Mouse (Mus musculus) heart, embryonic 13.5 days (tissue): Measurements from ENCODE around the gene Traf3. TPM values are rescaled to one million over a fixed set of nuclear protein-coding genes. Genes with fewer than 3 reads are reported as not detected.

Experiments used
- ATAC-seq: fragments of 200-750 bp; cut with Nextera tagmentation; 2 replicates; pipeline ENCODE4 v1.8.0; 2017; ENCODE audit warnings: moderate TSS enrichment; ENCODE audit not compliant: insufficient number of reproducible peaks, low FRiP score, low TSS enrichment; ENCODE audit errors: extremely low read depth
- H3K27ac ChIP-seq: fragments of 300-500 bp; sonication (generic); replicated peaks from 2 replicates; pipeline ENCODE4 v1.5.1; 2015; ENCODE audit warnings: moderate library complexity, mild to moderate bottlenecking, inconsistent platforms
- H3K27me3 ChIP-seq: fragments of 300-500 bp; sonication (generic); replicated peaks from 2 replicates; pipeline ENCODE4 v1.6.1; 2015; ENCODE audit warnings: mild to moderate bottlenecking, inconsistent platforms
- H3K36me3 ChIP-seq: fragments of 300-500 bp; sonication (generic); 2 replicates; pipeline ENCODE4 v1.6.1; 2015; ENCODE audit warnings: mild to moderate bottlenecking, inconsistent platforms
- H3K4me1 ChIP-seq: fragments of 300-500 bp; sonication (generic); 2 replicates; pipeline ENCODE4 v1.6.1; 2015; ENCODE audit warnings: inconsistent platforms
- H3K4me2 ChIP-seq: fragments of 300-500 bp; sonication (generic); 2 replicates; pipeline ENCODE4 v1.6.1; 2015; ENCODE audit warnings: inconsistent platforms, mild to moderate bottlenecking, moderate library complexity
- H3K4me3 ChIP-seq: fragments of 300-500 bp; sonication (generic); 2 replicates; pipeline ENCODE4 v1.5.1; 2015; ENCODE audit warnings: moderate library complexity, mild to moderate bottlenecking, inconsistent platforms
- H3K9ac ChIP-seq: fragments of 300-500 bp; sonication (generic); 2 replicates; pipeline ENCODE4 v1.6.1; 2015; ENCODE audit warnings: inconsistent platforms, mild to moderate bottlenecking, moderate library complexity
- H3K9me3 ChIP-seq: fragments of 300-500 bp; sonication (generic); 2 replicates; pipeline ENCODE4 v1.6.1; 2016; ENCODE audit warnings: inconsistent platforms
- WGBS: fragments of 180-500 bp; shearing (Covaris S2); methylation state at CpG from one replicate; pipeline ENCODE4 v1.1.7; 2015; ENCODE audit warnings: mixed read lengths; 5-methylcytosine and 5-hydroxymethylcytosine counted together
- polyA plus RNA-seq: library from polyadenylated mRNA; unstranded; fragments of >200 nt; fragmentation: Nextera tagmentation; extraction: Ambion mirVana; gene quantifications from 2 replicates; pipeline ENCODE4 v1.2.1, GENCODE M21; 2015

Traf3 gene
- 6.0 TPM in 2 replicates for polyA plus RNA-seq

DNA sequence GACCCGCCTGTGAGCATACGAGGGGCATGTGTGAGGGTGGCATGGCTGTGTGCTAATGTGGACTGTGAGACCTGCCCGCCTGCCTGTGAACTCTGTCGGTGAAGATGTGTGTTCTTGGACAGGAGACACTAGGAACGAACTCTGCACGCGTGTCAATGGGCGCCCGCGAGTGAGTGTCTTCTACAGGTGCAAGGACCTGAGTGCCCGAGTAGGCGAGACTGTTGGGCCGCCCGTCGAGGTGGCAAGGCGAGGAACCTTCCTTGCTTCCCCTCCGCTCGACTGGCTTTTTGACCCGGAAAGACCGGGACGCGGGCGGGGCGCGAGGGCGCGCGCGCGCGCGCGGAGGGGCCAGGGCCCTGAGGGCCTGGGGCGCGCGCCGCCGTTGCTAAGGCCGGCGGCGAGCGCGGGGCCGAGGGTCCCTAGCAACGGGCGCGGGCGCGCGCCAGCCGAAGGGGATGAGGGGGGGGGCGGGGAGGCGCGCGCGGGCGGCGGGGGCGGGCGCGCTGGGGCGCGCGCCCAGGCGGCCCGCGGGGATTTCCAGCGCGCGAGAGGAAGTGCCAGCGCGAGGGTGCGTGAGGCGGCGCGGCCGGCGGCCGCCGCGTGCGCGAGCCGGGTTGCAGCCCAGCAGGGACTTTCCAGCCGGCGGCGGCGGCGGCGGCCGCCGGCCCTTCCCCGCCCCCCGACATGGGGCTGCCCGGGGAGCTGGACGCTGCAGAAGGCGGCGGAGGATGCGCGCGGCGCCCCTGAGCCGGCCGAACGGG lies at the start of gene Traf3:
Traf3 (plus strand) TSS at position 540 of the 761 bp plus-strand sequence.
- peak; percentile 51; the same call in 1 of the 2 replicates for ATAC-seq
- H3K4me3 ChIP-seq, result peak within 1 kb of the TSS; percentile 79
- no peaks in the 10 kb centered on the region for H3K36me3 ChIP-seq
- H3K4me2 ChIP-seq, result peak within 1 kb of the TSS; percentile 96
- H3K9me3 ChIP-seq, result no peaks in the 10 kb centered on the region
- H3K27ac ChIP-seq, result peak within 1 kb of the TSS; percentile 81
- H3K9ac ChIP-seq, result peak within 1 kb of the TSS; percentile 93
- 7% methylated on average over 46 of the region's 105 CpGs for WGBS
- H3K27me3 ChIP-seq, result no peaks in the 10 kb centered on the region
- H3K4me1 ChIP-seq, result peaks cover 46% of the 10 kb centered on the region

DNA sequence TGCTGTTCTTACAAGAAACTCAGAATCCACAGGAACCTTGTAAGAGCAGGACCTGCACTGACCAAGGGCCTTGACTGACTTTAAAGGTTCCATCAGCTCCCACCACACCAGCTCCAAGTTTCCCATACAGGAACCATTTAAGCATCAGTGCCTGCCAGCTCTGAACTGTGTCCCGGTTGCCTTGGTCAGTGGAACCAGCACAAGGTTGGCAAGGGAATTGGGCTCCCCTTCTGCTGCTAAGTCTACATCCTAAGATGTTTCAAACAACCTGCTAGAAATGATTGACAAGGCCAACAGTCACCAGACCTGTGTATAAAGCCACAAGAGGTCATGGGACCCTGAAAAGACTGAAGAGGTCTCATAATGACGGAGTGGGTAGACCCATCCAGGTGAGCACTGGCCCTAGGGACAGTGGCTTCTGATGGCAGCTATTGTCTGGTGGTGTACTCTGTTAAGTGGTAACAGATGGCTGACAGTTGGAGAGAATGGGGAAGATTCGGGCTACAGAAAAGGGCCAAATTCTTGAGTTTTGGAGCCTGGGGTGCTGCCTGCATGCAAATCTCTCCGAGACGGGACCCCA lies 46.6 kb upstream of the Traf3 start:
- H3K9me3 ChIP-seq, result no peaks in the 10 kb centered on the region
- H3K9ac ChIP-seq, result no peak overlapping the region
- no peaks in the 10 kb centered on the region for H3K27me3 ChIP-seq
- no peaks in the 10 kb centered on the region for H3K4me1 ChIP-seq
- 89% methylated on average over 5 of the region's 5 CpGs for WGBS
- no peak overlapping the region for H3K27ac ChIP-seq
- H3K4me3 ChIP-seq, result no peak overlapping the region
- no peak overlapping the region for H3K4me2 ChIP-seq
- peaks cover 62% of the 10 kb centered on the region for H3K36me3 ChIP-seq
- ATAC-seq, result no peak

DNA sequence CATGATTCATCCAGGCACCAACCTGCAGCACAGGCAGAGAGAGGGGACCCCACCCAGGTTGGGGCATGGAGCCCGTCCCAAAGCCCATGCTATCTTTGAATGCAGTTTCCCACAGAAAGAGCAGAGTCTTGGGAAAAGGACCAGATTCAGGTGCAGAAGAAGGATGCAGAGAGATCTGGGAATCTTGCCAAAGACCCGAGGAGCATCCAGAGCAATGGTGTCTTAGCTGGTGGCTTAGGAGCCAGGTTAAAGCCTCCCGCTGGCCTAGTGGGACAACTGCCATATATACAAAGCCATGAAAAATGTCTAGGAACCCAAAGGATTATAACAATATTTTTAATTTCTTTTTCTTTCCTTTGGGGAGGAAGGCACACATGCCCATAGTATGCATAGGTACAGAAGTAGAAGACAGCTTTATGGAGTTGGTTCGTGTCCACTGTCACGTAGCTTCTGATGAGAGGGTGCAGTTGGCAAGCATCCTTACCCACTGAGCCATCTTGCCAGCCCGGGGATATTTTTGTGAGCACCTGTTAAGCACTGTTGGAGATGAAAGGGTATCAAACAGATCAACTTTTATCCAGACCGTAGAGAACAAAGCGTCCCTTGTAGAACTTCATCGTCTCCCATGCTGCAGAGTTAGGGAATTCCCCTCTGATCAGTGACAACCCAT lies 45.1 kb upstream of the Traf3 start:
- H3K9me3 ChIP-seq, result no peaks in the 10 kb centered on the region
- no peak overlapping the region for H3K9ac ChIP-seq
- no peak overlapping the region for H3K4me2 ChIP-seq
- H3K27ac ChIP-seq, result no peak overlapping the region
- H3K4me3 ChIP-seq, result no peak overlapping the region
- 87% methylated on average over 9 of the region's 9 CpGs for WGBS
- H3K4me1 ChIP-seq, result no peaks in the 10 kb centered on the region
- no peaks in the 10 kb centered on the region for H3K27me3 ChIP-seq
- H3K36me3 ChIP-seq, result peaks cover 51% of the 10 kb centered on the region
- ATAC-seq, result no peak

DNA sequence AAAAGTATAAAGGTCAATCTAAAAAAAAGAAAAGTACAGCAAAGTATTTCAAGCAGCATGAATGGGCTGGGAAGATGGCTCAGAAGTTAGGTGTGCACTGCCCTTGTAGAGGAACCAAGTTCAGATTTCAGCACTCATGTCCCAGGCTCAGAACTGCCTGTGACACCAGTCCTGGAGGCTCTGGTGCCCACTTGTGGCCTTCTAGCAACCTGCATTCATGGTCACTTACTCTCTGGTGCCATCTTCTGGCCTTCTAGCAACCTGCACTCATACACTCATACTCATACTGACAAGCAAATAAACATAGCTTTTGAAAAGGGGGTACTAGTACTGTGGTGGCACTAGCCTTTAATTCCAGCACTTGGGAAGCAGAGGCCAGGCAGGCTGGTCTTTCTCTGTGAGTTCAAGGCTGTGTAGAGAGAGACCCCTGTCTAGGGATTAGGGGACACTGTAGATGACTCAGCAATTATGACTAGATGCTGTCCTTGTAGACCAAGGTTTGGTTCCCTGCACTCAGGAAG lies 43.8 kb upstream of the Traf3 start:
- Histone ChIP-seq H3K4me1 (no peaks in the 10 kb centered on the region), H3K4me2 (no peak overlapping the region), H3K4me3 (no peak overlapping the region), H3K9me3 (no peaks in the 10 kb centered on the region), H3K27me3 (no peaks in the 10 kb centered on the region), H3K36me3 (peaks cover 42% of the 10 kb centered on the region), H3K9ac (no peak overlapping the region), H3K27ac (no peak overlapping the region)
- ATAC-seq, result no peak

DNA sequence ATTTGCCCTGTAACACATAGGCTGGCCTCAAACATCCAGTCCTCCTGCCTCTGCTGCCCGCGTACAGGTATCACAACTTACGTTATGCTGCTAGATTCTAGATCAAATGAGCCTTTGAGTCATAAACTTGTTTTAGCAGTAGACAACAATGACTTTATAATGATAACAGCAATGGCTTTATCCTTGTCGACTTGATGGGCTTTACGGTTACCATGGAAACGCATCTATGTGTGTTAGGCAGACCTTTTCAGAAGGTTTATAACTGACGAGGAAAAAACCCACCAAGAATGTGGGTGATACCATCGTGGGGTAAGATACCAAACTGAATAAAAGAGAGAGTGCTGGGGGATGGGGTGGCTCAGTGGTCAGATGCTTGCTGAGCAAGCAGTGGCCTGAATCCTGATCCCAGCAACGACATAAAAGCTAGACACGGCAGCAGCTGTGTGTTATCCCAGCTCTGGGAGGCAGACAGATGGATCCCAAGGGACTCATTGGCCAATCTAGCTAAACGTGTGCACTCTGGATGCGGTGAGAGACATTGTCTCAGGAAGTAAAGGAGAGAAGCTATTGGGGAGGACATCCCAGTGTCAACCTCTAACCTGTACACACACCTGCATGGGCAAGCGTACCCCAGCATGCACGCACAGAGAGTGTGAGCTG lies 41.4 kb upstream of the Traf3 start:
- H3K4me2 ChIP-seq, result no peak overlapping the region
- H3K4me1 ChIP-seq, result no peaks in the 10 kb centered on the region
- H3K27me3 ChIP-seq, result no peaks in the 10 kb centered on the region
- WGBS, result 74% methylated on average over 14 of the region's 14 CpGs
- H3K36me3 ChIP-seq, result peaks cover 18% of the 10 kb centered on the region
- H3K27ac ChIP-seq, result no peak overlapping the region
- no peak overlapping the region for H3K9ac ChIP-seq
- no peaks in the 10 kb centered on the region for H3K9me3 ChIP-seq
- no peak overlapping the region for H3K4me3 ChIP-seq
- ATAC-seq, result no peak

DNA sequence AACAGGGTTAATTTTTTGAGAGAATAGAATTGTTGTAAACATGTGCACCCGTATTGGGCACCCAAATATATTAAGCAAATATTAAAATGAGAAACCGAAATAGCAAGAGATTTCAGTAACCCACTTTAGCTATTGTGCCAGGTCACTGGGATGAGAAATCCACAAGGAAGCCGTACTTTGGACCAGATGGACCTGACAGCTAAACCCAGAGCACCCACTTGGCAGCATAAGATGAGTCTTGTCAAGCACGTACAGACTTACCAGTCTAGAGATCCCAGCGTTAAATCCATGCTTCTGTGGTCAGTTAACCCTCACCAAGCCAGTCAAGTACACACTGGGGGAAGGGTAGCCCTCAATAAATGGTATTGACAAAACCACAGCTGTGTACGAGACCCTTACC lies 40.5 kb upstream of the Traf3 start:
- Histone ChIP-seq H3K4me2 (no peak overlapping the region), H3K4me3 (no peak overlapping the region), H3K9ac (no peak overlapping the region), H3K27ac (no peak overlapping the region), H3K36me3 (peaks cover 10% of the 10 kb centered on the region), H3K27me3 (no peaks in the 10 kb centered on the region), H3K9me3 (peaks cover 2% of the 10 kb centered on the region; the same call in 1 of the 2 replicates), H3K4me1 (no peaks in the 10 kb centered on the region)
- no peak for ATAC-seq
- 79% methylated on average over 6 of the region's 6 CpGs for WGBS

DNA sequence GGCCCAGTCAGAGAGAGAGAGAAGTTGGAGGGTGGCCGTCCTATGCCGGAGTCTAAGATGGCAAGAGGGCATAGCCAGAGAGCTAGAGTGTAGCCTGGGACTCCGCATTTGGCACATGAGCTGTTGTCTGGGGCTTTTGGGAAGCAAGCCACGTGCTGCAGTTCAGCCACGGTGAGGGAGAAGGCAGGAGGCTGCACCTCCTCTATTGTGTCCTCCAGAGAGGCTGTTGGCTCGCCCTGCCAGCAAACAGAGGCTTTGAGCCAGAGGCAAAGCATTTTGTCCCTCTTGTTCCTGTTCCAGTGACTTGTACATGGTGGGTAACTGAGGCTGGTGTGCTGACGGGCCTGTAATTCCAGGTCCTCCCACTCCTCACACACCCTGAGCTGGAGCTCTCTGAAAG lies 32.0 kb upstream of the Traf3 start:
- H3K27ac ChIP-seq, result no peak overlapping the region
- no peak overlapping the region for H3K4me3 ChIP-seq
- peaks cover 5% of the 10 kb centered on the region; the same call in 1 of the 2 replicates for H3K9me3 ChIP-seq
- whole genome bisulfite sequencing, result 76% methylated on average over 7 of the region's 7 CpGs
- peaks cover 11% of the 10 kb centered on the region for H3K4me1 ChIP-seq
- no peak for ATAC-seq
- H3K27me3 ChIP-seq, result no peaks in the 10 kb centered on the region
- H3K36me3 ChIP-seq, result no peaks in the 10 kb centered on the region
- no peak overlapping the region for H3K4me2 ChIP-seq
- no peak overlapping the region; the same call in 1 of the 2 replicates for H3K9ac ChIP-seq

DNA sequence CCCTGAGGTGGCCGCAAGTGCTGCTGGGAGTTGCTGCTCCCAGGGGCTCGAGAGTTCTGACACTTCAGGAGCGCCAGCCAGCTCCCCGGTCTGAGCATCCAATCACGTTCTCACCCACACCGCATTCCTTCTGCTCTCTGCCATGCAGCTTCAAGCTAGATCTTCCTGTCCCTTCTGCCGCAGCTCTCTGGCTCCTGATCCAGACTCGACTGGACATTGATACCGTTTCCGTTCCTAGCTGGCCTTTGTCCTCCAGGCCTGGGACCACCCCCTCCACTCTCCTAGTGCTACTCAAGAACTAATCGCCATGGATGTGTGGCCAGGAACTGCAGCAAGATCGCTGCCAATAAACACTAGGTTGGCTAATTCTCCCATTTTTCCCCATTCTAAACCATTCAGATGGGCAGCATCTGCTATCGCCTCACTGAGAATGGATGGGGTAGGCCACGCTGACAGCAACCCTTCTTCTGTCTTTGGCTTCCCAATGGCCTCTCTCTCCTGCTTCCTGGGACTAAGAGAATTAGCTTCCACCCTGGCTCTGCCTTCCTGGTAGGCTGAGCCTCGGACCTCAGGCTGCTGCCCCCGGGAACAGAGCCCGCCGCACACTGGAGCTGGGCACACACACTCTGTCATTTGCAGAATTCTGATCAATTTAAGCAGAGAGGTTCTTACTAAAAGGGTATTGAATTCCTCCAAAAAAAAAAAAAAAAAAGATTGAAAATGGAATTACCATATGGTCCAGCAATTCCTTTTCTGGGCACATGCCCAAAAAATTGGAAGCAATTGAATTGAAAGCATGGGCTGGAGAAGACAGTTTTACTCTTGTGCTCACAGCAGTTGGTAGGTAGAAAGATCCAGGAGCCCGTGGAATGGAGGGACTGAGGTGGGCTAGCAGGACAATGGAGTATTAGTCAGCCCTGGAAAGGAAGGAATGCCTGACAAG lies 31.1 kb upstream of the Traf3 start:
- no peak overlapping the region for H3K27ac ChIP-seq
- no peaks in the 10 kb centered on the region for H3K27me3 ChIP-seq
- peaks cover 11% of the 10 kb centered on the region for H3K4me1 ChIP-seq
- no peaks in the 10 kb centered on the region for H3K36me3 ChIP-seq
- H3K9me3 ChIP-seq, result peaks cover 8% of the 10 kb centered on the region; the same call in 1 of the 2 replicates
- H3K4me3 ChIP-seq, result no peak overlapping the region
- H3K9ac ChIP-seq, result peak overlapping the region; percentile 28
- WGBS, result 50% methylated on average over 19 of the region's 19 CpGs
- H3K4me2 ChIP-seq, result peak overlapping the region; percentile 39
- no peak for ATAC-seq

DNA sequence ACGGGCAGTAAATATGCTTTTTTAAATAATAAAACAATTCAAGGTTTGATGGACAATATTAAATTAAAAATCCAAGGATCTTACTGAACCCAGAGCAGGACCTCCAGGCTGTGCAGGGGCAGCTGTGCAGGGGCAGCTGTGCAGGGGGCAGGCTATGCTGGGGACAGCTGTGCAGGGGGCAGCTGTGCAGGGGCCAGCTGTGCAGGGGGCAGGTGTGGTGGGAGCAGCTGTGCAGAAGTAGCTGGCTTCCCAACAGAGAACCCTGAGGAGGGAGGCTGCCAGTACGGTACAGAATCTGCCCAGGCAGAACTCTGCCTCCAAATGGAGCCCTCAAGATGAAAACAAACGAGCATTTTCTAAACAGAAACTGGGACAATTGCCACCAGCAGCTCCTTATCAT lies 30.2 kb upstream of the Traf3 start:
- no peak for ATAC-seq
- no peaks in the 10 kb centered on the region for H3K27me3 ChIP-seq

DNA sequence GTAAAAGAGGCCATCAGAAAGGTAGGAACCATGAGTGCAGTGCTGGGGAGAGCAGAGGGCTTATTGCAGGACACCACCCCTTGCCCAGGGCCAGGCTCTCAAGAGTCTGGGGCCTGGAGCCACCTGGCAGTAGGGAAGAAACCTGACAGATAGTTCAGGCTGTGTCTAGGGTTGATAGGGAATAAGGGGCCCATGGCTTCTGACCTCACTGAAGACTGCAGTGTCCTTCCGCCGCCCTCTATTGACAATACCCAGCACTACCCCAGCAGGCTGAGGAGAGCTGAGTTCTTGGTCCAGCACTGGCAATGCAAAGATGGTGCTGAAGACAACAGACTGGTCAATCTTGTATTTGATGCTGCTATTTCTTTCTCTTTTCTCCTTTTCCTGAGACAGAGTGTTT lies 29.1 kb upstream of the Traf3 start:
- Histone ChIP-seq H3K27me3 (no peaks in the 10 kb centered on the region), H3K4me1 (peaks cover 11% of the 10 kb centered on the region), H3K9me3 (0 out of 2 replicates have a peak, but pooled peaks cover 3% of the 10 kb centered on the region), H3K4me3 (no peak overlapping the region), H3K9ac (no peak overlapping the region), H3K27ac (no peak overlapping the region), H3K36me3 (no peaks in the 10 kb centered on the region), H3K4me2 (no peak overlapping the region)
- 57% methylated on average over 2 of the region's 2 CpGs for WGBS
- ATAC-seq, result no peak

More for the DNA sequence above, 30.2 kb upstream of the Traf3 start:
- Histone ChIP-seq H3K4me3 (no peak overlapping the region), H3K9me3 (0 out of 2 replicates have a peak, but pooled peaks cover 3% of the 10 kb centered on the region), H3K4me2 (no peak overlapping the region), H3K4me1 (peaks cover 11% of the 10 kb centered on the region), H3K9ac (no peak overlapping the region), H3K36me3 (no peaks in the 10 kb centered on the region), H3K27ac (no peak overlapping the region)
- WGBS, result 72% methylated on average over 3 of the region's 3 CpGs
